Mouse (Mus musculus): ENCODE results near the gene Dennd4b.
"Not testable (repeated sequence)": the region's sequence is repeated elsewhere in the genome, so short reads cannot be mapped to it uniquely, and the experiment has no call there.

Dennd4b gene

DNA sequence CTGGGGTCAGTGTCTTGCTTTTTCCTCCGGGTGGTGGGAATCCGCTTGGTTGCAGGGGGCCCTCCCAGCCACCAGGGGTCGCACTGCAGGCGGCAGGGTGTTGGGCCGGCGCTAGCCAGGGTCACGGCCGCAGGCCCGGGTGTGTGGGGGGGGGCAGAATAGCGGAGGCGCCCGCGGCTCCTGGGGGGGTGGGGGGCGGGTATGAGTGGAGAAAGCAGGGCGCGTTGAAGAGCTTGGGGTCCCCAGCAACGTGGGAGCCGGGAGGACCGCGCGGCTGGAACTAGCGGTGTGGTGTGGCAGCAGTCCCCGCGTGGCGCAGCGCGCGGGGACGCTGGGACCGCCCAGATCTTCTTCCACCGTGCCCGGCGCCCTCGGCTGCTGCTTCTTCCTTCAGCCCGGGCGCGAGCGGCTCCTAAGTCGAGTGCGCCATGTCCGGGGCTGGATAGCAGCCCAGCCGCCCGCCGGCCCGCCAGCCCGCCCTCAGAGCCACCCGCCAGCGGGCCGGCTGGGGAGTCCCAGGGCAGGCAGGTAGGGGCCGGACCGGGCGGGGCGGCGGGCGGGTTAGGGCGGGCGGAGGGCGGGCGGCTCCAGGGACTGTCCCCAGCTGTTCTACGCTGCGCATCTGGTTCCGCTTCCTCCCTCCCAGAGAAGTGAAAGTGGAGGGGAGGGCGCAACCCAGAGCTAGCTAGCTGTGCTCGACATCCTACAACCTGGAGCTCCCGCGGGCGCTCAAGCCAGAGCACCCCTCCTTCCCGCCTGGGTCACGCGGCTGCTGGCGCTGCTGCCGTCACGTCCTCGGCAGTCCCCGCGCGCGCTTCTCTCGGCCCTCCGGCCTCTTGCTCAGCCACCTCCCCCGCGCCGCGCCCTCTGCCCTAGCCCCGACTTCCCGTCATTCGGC lies at the start of gene Dennd4b:
Gene Dennd4b, plus strand, starts transcription at position 152 of the 898 bp plus-strand sequence.
- DNase-seq, result peak; percentile 96

DNA sequence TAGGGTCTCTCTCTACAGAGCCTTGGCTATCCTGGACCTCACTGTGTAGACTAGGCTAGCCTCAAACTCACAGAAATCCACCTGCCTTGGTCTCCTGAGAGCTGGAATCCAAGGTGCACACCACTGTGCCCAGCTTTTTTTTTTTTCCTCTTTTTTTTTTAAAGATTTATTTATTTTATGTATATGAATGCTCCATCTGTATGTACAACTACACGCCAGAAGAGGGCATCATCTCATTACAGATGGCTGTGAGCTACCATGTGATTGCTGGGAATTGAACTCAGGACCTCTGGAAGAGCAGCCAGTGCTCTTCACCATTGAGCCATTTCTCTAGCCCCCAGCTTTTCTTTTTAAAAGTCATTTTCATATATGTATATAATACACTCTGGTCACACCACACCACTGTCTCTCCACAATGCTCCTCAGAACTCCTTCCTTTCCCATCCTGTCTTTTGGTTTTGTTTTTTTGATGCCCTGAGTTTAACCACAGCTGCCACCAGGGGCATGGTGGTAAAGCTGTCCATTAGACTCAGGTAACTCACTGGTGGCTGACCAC lies 49.1 kb upstream of the Dennd4b start:
- no peak for DNase-seq

DNA sequence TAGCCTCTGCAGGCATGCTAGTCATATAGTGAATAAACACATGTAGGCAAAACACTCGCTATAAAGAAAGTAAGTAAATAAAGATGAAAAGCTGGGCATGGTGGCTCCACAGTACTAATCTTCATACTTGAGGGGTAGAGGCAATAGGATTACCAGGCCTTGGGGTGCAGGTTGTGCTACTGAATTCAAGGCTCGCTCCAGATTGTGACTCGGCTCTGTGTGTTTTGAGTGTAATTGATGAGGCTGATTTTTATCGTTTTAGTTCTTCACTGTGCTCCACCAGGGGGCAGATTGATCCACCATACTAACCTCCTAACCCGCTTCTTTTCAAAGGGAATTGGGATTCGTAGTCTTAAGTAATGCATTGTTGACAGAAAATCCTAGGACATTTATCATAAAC lies 44.9 kb upstream of the Dennd4b start:
- peak; percentile 70 for DNase-seq

DNA sequence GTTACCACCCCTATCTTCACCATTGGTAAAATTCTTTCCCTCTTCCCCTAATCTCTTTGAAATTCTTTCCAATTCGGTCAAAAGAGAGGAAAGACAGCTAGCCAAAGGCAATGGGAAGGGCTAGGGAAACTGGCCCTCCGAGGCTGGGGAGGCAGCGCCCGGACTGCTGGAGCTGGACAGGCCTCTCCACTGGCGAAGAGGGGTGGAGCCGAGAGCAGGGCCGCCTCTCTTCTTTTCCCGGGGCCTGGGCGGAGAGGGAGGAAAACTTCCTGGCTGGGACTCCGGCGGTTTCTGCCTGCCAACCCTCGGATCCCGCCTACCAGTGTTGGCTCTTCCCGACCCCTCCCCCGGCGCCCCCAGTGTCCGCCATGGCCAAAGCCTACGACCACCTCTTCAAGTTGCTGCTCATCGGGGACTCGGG lies 44.4 kb upstream of the Dennd4b start:
- peak; percentile 91 for DNase-seq

DNA sequence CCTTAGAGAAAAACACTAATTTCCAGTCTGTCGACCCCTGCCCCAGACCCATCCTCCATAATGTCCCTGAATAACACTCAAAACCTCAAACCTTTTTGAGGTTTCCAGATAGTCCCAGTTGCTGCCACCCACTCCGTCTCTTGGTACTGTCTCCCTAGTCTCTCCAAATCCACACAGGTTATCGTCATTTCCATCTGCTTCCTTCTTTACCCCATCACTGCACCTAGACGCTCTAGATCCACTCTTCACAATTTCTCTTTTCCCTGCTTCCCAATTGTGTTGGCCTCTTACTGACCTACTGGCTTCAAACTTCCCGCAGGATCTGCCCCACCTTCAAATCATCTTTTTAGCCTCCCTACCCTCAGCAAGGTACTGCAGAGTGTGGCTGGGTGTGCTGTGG lies 43.9 kb upstream of the Dennd4b start:
- DNase-seq, result no peak

DNA sequence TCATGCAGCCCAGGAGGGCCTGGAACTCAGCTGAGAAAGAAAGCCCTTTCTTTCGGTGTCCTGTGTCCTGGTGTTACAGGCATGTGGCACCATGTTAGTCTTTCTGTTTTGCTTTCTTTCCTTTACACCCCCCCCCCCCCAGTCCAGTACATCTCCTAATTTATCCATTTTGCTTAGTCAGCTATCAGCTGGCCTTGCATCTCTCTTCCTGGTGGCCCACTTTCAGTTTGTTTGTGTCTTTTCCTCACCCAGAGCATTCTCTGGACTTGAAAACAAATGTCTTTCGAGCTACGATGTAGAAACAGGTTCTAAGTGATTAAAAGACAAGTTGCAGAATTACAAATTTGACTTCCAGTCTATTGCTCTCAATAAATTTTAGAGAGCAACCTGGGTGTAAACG lies 42.5 kb upstream of the Dennd4b start:
- no peak for DNase-seq

DNA sequence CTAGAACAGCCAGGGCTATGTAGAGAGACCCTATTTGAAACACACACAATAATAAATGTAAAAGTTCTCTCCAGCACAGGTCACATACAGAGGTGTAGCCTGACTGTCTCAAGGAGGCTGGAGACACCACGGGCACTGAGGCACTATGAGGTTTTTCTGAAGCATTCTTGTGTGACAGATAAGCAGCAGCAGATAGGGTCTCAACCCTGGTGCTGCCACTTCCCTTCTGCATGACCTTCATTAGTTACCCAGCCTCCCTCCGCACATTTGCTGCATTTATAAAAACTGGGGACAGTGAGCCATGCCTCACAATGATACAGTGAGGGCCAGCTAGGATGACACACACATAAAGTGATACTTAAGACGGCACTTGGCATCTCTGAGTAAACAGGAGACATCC lies 42.0 kb upstream of the Dennd4b start:
- DNase-seq, result no peak

DNA sequence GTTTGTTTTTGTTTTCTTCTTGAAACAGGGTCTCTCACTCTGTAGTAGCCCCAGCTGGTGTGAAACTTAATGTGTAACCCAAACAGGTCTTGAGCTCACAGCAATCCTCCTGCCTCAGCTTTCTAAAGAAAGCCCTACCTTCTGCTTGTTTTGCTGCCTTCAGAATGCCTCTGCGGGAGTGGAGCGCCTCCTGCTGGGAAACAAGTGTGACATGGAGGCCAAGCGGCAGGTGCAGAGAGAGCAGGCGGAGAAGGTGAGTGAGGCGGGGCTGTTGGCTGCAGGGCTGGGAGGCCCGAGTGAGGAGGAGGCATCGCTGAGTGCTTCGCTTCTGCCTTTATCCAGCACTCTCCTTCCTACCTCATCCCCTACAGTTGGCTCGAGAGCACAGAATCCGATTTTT lies 40.7 kb upstream of the Dennd4b start:
- DNase-seq, result no peak

DNA sequence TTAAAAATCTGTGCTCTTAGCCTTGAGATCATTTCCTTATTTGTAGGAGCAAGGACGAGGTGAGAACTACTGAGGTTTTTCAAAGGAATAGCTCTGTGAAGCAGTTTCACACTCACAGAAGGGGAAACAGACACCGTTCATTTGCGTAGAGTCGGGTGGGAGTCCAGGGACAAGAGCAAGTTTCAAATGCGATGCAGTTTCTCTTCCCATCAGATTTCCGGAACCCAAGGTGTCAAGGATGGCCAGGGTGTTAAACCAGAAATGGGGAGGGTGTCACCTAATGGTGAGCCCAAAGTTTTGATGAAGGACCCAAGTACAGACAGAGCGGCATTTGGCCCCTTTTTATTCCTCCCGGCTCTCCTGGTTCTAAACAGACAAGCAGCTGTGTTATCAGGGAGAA lies 33.9 kb upstream of the Dennd4b start:
- no peak for DNase-seq

DNA sequence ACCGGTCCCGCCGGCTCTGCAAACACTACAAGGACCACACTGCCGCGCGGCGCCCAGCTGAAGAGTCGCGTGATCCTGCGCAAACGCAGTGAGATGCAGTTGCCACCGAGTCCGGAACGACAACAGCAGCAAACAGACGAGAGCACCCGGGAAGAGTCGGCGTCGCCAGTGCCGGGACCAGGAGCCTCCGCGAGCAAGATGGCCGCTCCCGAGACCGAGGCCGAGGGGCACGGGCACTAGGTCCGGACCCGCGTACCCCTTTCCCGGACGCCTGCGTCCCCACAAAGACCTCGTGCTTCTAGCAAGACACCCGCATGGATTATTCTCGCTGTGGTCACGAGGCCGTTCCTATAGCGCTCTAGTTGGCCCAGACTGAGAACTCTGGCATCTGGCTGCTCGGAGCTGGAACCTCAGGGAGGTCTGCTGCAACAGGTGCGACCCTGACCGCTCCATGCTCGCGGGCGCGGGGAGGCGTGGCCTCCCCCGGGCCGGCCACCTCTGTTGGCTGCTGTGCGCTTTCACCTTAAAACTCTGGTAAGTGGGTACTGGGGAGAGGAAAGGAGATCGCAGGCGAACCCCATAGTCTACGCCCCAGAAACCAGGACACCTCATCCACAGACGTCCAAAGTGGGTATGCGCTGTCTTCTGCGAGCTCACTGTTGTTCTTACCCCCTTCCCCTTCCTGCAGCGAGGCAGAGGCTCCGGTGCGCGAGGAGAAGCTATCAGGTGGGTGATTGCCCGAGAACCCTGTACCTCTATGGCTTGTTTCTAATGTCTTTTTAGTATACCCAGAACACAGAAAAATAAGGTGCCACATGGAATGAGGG lies 33.3 kb upstream of the Dennd4b start, which contains the start of gene Jtb:
Gene Jtb, plus strand, starts transcription at position 91 of the 827 bp plus-strand sequence.
- peak; percentile 95 for DNase-seq

DNA sequence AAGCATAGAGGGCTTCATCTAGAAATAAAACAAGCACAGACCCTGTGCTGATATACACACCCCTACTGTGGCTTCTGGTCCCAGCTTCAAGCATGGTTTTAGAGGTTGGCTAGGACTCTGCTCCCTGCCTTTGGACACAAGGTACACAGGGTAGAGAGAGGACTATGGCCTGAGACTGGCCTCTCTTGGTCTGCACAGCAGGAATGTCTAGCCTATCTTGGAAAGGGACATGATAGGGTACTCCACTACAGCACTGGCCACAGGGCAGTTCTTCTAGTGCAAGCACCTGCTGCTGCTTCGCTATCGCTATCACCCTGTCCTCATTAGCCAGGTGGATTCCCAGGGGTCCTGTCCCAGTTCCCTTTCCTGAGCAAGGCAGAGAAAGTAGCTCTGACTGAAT lies 23.7 kb upstream of the Dennd4b start:
- no peak for DNase-seq

DNA sequence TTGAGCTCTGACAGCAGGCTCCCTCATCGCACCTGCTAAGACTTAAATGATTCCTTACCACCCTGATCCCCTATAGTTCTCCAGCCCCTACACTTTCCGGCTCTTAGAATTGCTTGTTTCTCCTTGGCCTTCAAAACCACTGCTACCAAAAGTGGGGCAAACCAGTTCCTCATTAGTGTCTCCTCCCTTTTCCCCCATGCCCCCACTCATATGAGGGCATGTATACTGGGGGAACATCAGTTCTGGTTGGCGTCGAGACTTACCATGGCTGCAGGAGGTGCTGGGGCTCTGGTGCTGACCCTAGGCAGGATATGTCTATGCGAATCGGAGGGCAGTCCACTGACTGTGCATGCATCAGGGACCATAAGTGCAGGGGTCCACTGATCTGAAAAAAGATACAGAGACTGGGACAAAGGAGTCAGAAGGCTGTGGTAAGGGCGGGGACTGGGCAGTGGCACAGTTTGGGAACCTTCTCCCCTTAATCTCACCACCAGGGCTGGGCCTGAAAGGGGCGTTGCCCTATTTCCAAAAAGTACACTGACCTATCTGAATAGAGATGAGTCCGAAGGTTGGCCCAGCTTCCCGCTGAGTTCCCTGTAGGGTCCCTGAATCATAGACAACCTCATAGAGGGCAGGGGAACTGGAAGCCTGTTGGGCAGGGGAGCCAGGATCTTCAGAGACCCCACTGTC lies 23.2 kb upstream of the Dennd4b start:
- DNase-seq, result no peak

DNA sequence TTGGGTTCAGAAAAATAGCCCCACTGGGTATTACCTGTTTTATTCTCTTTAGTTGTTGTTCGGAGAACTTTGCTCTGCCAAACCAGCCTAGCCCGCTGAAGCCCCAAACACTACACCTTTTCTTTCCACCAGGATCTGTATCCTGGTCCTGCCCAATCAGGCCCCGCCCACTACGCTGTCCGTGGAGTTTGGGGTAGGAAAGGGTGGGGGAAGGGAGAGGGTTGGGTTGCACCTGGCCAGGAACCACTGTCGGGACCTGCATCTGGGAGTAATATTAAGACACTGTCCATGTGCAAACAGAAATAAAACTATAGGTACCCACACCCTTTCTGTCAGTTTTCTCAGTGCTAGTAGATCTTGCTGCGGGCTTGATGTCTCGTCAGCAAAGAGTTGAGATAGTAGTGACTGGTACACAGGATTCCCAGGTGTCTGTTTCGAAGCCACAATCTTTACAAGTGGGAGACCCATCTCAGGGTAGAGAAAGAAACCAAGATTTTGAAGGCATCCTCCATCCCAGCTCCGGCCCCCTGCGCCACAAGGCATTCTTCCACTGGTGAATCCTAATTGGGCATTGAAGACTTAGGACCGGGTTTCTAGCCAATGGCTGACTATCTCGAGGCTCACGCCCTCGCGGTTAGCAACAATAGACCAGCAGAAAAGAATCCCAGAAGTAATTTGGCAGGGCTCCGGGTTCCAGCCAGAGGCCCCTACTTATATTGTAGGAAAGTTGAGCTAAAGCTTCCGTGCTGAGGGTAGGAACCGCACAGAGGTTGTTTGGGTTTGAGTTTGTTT lies 21.8 kb upstream of the Dennd4b start, which contains the start of gene Creb3l4:
Gene Creb3l4, minus strand, starts transcription at position 529 of the 792 bp plus-strand sequence.
- DNase-seq, result peak; percentile 69

DNA sequence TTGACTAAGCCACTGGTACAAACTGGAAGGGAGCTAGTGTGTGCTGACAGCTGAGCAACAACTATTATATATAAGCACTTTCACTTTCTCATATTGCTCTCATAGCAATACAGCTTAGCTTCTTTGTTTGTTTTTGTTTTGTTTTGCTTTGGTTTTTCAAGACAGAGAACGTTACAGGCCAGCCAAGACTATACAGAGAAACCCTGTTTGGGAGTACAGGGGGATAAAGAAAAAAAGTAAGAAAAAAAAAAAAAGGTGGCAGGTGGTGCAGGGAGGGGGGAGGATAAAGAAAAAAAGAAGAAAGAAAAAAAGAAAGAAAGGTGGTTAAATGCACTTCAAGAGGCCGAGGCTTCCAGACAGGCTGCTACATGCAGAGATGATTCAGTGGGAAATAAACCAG lies 19.6 kb upstream of the Dennd4b start:
- DNase-seq, result no peak

DNA sequence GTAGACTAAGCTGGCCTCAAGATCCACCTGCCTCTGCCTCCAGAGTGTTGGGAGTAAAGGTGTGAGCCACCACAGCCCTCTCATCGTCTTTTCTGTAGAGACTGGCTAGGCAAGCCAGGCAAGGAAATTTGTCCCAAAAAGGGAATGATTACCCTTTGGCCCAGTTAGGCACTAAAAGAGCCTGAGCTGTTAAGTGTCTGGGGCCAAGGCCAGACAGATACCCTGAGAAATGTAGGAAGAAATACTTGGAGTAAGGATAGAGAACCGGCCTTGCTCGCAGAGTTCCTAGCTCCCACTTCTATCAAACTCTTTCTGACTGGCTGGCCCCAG lies 17.4 kb upstream of the Dennd4b start:
- no peak for DNase-seq

DNA sequence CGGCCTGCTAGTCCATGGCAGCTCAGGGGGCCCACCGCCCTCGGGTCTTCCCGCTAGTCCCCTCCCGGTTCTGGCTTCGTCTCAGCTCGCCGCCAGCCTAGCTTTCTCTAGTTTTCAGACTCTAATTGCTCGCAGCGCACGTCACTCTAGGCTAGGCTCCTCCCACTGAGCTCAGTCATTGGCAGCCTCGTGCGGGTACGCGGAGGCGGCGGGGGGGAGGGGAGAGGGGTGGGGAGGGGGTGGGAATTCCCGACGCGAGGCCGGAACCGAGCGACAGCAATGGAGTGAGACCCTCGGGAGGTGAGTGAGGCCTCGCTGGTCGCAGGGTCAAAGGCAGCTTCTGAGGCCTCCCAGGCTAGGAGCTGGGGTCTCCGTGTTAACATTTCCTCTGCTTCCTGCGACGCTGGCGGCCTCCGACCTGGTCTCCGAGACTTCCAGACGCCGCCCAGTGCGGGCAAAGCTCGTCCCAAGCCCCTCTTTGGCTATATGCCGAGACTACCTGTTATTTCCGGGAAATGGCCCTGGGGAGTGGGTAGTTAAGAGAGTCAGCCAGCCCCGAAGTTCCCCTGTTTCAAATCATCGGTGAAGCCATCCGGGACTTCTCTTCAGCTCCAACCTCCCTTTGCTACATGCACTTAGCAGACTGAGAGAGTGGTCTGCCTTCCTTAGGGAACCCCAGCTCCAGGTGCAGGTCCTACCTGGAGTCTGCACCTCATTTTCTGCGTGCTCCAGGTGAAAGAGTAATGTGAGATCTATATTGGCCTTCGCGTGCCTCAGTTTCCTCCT lies 16.8 kb upstream of the Dennd4b start, which contains the start of gene Slc39a1:
Gene Slc39a1, plus strand, starts transcription at position 213 of the 786 bp plus-strand sequence.
- DNase-seq, result peak; percentile 97

DNA sequence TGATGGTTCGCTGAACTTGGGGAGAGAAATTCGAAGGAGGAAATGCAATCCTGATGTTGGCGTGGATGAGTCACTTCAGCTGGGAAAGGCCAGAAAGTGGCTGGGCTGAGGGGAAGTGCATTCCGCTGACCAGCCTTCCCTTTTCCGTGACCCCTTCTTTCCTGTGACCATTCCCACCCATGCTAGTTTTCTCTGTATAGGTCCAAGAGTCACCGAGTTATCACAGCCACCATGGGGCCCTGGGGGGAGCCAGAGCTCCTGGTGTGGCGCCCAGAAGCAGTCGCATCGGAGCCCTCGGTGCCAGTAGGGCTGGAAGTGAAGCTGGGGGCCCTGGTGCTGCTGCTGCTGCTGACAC lies 16.3 kb upstream of the Dennd4b start:
- DNase-seq, result peak; percentile 63

DNA sequence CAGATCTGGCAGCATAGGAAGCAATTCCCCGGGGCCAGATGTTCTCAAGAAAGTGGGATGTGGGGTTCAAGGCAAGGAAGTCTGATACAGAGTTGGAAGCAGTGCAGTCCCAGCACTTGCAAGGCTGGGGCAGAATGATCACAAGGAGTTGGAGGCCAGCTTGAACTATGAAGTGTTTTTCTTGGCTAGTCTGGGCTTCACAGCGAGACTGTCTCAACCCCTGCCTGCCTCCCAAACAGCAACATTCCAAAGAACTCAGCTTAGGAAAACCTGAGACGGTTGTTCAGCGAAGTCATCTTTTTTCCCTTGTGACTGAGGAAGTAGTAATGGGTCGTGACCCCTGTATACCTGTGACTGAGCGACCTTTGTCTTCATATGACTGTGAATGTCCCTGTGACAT lies 14.2 kb upstream of the Dennd4b start:
- no peak for DNase-seq

DNA sequence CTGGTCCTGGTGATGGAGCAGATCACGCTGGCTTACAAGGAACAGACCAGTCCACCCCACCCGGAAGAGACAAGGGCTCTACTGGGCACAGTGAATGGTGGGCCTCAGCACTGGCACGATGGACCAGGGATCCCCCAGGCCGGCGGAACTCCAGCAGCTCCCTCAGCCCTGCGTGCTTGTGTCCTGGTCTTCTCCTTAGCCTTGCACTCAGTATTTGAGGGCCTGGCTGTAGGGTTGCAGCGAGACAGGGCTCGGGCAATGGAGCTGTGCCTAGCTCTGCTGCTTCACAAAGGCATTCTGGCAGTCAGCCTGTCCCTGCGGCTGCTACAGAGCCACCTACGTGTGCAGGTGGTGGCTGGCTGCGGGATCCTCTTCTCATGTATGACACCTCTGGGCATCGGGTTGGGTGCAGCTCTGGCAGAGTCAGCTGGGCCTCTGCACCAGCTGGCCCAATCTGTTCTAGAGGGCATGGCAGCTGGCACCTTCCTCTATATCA lies 13.2 kb upstream of the Dennd4b start:
- DNase-seq, result not testable (repeated sequence)

DNA sequence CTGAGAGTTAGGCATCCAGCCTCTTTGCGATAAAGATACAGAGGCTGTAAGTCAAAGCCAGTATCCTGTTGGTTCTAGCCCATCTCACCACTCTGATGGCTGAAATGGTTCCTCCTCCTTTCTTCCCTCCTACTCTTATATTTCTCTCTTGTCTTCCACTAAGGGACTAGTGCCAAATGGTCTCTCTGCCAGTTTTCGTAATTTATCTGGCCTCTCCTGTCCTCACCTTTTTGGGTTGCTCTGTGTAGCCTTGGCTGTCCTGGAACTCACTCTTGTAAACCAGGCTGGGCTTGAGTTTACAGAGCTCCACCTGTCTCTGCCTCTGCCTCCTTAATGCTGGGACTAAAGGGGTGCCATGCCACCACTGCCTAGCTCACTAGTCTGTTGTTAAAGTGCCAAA lies 12.3 kb upstream of the Dennd4b start:
- not testable (repeated sequence) for DNase-seq

DNA sequence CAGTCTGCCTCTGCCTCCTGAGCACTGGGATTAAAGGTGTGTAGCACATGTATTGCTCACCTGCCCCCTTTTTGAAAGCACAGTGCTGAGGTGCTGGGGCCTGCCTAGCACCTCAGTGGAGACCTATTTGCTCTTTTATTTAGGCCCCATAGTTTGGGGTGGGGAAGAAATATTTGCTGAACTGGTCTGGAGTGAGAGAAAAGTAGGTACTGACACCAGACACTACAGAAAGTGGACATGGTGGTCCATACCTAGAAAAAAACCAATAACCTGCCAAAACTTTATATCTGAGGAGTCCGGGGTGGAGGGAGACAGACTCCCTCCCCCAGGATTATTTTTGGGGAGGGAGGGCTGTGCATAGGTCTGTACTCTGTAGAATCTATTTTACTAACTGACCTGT lies 11.8 kb upstream of the Dennd4b start:
- DNase-seq, result not testable (repeated sequence)

All from kidney, postnatal 10 days (tissue).